Mouse (Mus musculus) R1 (cell line): ENCODE results near the gene Castor1.
"Not testable (repeated sequence)": the region's sequence is repeated elsewhere in the genome, so short reads cannot be mapped to it uniquely, and the experiment has no call there.

Experiments
- DNase-seq: peaks from one replicate; pipeline ENCODE4 v3.0.0-alpha.2; 2018; ENCODE audit warnings: low read depth, low spot score

Castor1 gene

GRCm38 (mm10) chr11:4217914-4218629 lies at the start of gene Castor1:
TSS of gene Castor1 (plus strand) at chr11:4218225.
- DNase-seq: peak; percentile 100

- DNase-seq: no peak
Measured at GRCm38 (mm10) chr11:4174586-4174985, 43.4 kb upstream of the Castor1 start.

- no peak for DNase-seq
Measured at GRCm38 (mm10) chr11:4177716-4178115, 40.3 kb upstream of the Castor1 start.

- DNase-seq: no peak
Measured at GRCm38 (mm10) chr11:4182061-4182460, 36.0 kb upstream of the Castor1 start.

- DNase-seq: no peak
Measured at GRCm38 (mm10) chr11:4183511-4183910, 34.5 kb upstream of the Castor1 start.

GRCm38 (mm10) chr11:4184251-4184952 lies 33.6 kb upstream of the Castor1 start:
- DNase-seq: peak; percentile 30

- not testable (repeated sequence) for DNase-seq
Measured at GRCm38 (mm10) chr11:4185480-4185879, 32.5 kb upstream of the Castor1 start.

- DNase-seq: peak; percentile 98
Measured at GRCm38 (mm10) chr11:4186486-4187317, 31.3 kb upstream of the Castor1 start, which contains the start of gene Tbc1d10a. TSS of gene Tbc1d10a (plus strand) at chr11:4186789.

- DNase-seq: no peak
Measured at GRCm38 (mm10) chr11:4187318-4187700, 30.7 kb upstream of the Castor1 start.

GRCm38 (mm10) chr11:4189182-4189581 lies 28.8 kb upstream of the Castor1 start:
- no peak for DNase-seq

GRCm38 (mm10) chr11:4190677-4191076 lies 27.3 kb upstream of the Castor1 start:
- no peak for DNase-seq

- DNase-seq: no peak
Measured at GRCm38 (mm10) chr11:4192757-4193156, 25.3 kb upstream of the Castor1 start.

- DNase-seq: no peak
Measured at GRCm38 (mm10) chr11:4193420-4193819, 24.6 kb upstream of the Castor1 start.

- DNase-seq: no peak
Measured at GRCm38 (mm10) chr11:4195597-4196031, 22.4 kb upstream of the Castor1 start.

GRCm38 (mm10) chr11:4196636-4197035 lies 21.4 kb upstream of the Castor1 start:
- DNase-seq: no peak

GRCm38 (mm10) chr11:4197691-4198090 lies 20.3 kb upstream of the Castor1 start:
- DNase-seq: no peak

GRCm38 (mm10) chr11:4201981-4202700 lies 15.9 kb upstream of the Castor1 start:
- DNase-seq: no peak

GRCm38 (mm10) chr11:4202995-4203704 lies 14.9 kb upstream of the Castor1 start:
- DNase-seq: no peak

GRCm38 (mm10) chr11:4203705-4204074 lies 14.3 kb upstream of the Castor1 start:
- no peak for DNase-seq

GRCm38 (mm10) chr11:4205097-4205655 lies 12.8 kb upstream of the Castor1 start:
- DNase-seq: no peak
